ENCODE assay signal across 8 mouse cellular contexts in genomic region chr13:101767013-101767808, GRCm38 (mm10). TPM values are rescaled to one million over a fixed set of nuclear protein-coding genes. Genes with fewer than 3 reads are reported as not detected.
DNase-seq lines count a peak whose midpoint lies in the region; ATAC-seq and TF ChIP-seq lines count a peak whose summit lies in the region.

No protein-coding gene starts in this region.

- H3K9me3 ChIP-seq in intestine, postnatal 0 days (ENCODE audit: control insufficient read depth): no peaks in the 10 kb centered on the region
- H3K9me3 ChIP-seq in liver, embryonic 16.5 days (replicated peaks; ENCODE audit: control insufficient read depth, low read length): no peaks in the 10 kb centered on the region
- no peaks in the 10 kb centered on the region for H3K9me3 ChIP-seq in neural tube, embryonic 13.5 days

- H3K27me3 ChIP-seq in intestine, postnatal 0 days (replicated peaks; ENCODE audit: control insufficient read depth, insufficient read depth, low read length): peaks cover 10% of the 10 kb centered on the region; the same call in 1 of the 2 replicates
- no peaks in the 10 kb centered on the region for H3K27me3 ChIP-seq in liver, embryonic 16.5 days (ENCODE audit: control insufficient read depth, insufficient read depth, low read depth, low read length)
- H3K27me3 ChIP-seq in neural tube, embryonic 13.5 days: no peaks in the 10 kb centered on the region
- no peaks in the 10 kb centered on the region for H3K27me3 ChIP-seq in thymus, adult 2 months (ENCODE audit: control insufficient read depth, insufficient read depth, low read length)

- peak; percentile 43; the same call in 1 of the 2 replicates for TF ChIP-seq POLR2A in cortical plate, adult 2 months (IDR thresholded peaks at IDR 0.05; ENCODE audit: extremely low read depth, insufficient read depth, low read length)
- peak; percentile 67 for TF ChIP-seq POLR2A in thymus, adult 2 months (IDR thresholded peaks at IDR 0.05; ENCODE audit: control insufficient read depth, extremely low read depth, insufficient read depth, low read length, poor library complexity)

- WGBS in intestine, postnatal 0 days: under 1% methylated on average over 60 of the region's 60 CpGs
- under 1% methylated on average over 60 of the region's 60 CpGs for WGBS in liver, embryonic 16.5 days (ENCODE audit: insufficient replicate concordance)
- under 1% methylated on average over 60 of the region's 60 CpGs for WGBS in neural tube, embryonic 13.5 days
- under 1% methylated on average over 60 of the region's 60 CpGs for WGBS in thymus, adult 2 months

- H3K9ac ChIP-seq in intestine, postnatal 0 days (ENCODE audit: low read depth, low read length): peak overlapping the region; percentile 89
- H3K9ac ChIP-seq in liver, embryonic 16.5 days (ENCODE audit: low read depth, low read length): peak overlapping the region; percentile 93
- H3K9ac ChIP-seq in neural tube, embryonic 13.5 days: peak overlapping the region; percentile 96

- peak overlapping the region; percentile 83 for H3K4me3 ChIP-seq in cortical plate, adult 2 months (ENCODE audit: insufficient read depth, low read length)
- peak overlapping the region; percentile 97 for H3K4me3 ChIP-seq in intestine, postnatal 0 days (ENCODE audit: low read depth, low read length)
- H3K4me3 ChIP-seq in liver, embryonic 16.5 days (ENCODE audit: low read depth, low read length): peak overlapping the region; percentile 88
- peak overlapping the region; percentile 98 for H3K4me3 ChIP-seq in neural tube, embryonic 13.5 days
- H3K4me3 ChIP-seq in thymus, adult 2 months (ENCODE audit: control insufficient read depth, insufficient read depth, low read length): peak overlapping the region; percentile 89

- H3K36me3 ChIP-seq in intestine, postnatal 0 days (ENCODE audit: control insufficient read depth, insufficient read depth): no peaks in the 10 kb centered on the region
- no peaks in the 10 kb centered on the region for H3K36me3 ChIP-seq in liver, embryonic 16.5 days (ENCODE audit: control insufficient read depth, insufficient read depth)
- no peaks in the 10 kb centered on the region for H3K36me3 ChIP-seq in neural tube, embryonic 13.5 days
- H3K36me3 ChIP-seq in thymus, adult 2 months (ENCODE audit: control insufficient read depth, insufficient read depth, low read length): no peaks in the 10 kb centered on the region

- DNase-seq in 3T3-L1 (ENCODE audit: low read depth, low spot score) (peak; percentile 55), NIH3T3 (ENCODE audit: low read depth) (peak; percentile 48)
- DNase-seq in thymus, adult 2 months: peak; percentile 79

- peaks cover 7% of the 10 kb centered on the region for H3K4me1 ChIP-seq in cortical plate, adult 2 months (ENCODE audit: control insufficient read depth, insufficient read depth, low read length)
- 0 out of 2 replicates have a peak, but pooled peaks cover 8% of the 10 kb centered on the region for H3K4me1 ChIP-seq in intestine, postnatal 0 days (replicated peaks; ENCODE audit: control insufficient read depth, insufficient read depth, low read length)
- peaks cover 45% of the 10 kb centered on the region for H3K4me1 ChIP-seq in liver, embryonic 16.5 days (ENCODE audit: control insufficient read depth, low read depth, low read length)
- peaks cover 49% of the 10 kb centered on the region for H3K4me1 ChIP-seq in neural tube, embryonic 13.5 days (replicated peaks)
- H3K4me1 ChIP-seq in thymus, adult 2 months (replicated peaks; ENCODE audit: control insufficient read depth, insufficient read depth, low read length): peaks cover 18% of the 10 kb centered on the region

- H3K27ac ChIP-seq in cortical plate, adult 2 months (ENCODE audit: insufficient read depth, low read length): peak overlapping the region; percentile 100
- peak overlapping the region; percentile 96 for H3K27ac ChIP-seq in intestine, postnatal 0 days (ENCODE audit: low read depth, low read length)
- peak overlapping the region; percentile 92 for H3K27ac ChIP-seq in liver, embryonic 16.5 days (ENCODE audit: low read length)
- peak overlapping the region; percentile 98 for H3K27ac ChIP-seq in neural tube, embryonic 13.5 days (replicated peaks)
- peak overlapping the region; percentile 83 for H3K27ac ChIP-seq in thymus, adult 2 months (ENCODE audit: control insufficient read depth, insufficient read depth, low read length)

- peak overlapping the region; percentile 95 for H3K4me2 ChIP-seq in intestine, postnatal 0 days (replicated peaks; ENCODE audit: low read depth)
- H3K4me2 ChIP-seq in liver, embryonic 16.5 days (ENCODE audit: low read depth, low read length): peak overlapping the region; percentile 99
- H3K4me2 ChIP-seq in neural tube, embryonic 13.5 days: peak overlapping the region; percentile 88

- TF ChIP-seq CTCF in cortical plate, adult 2 months (IDR thresholded peaks at IDR 0.05; ENCODE audit: extremely low read depth, insufficient read depth, low read length): no peak
- TF ChIP-seq CTCF in intestine, postnatal 0 days (IDR thresholded peaks at IDR 0.05; ENCODE audit: low read depth): no peak
- no peak for TF ChIP-seq CTCF in thymus, adult 2 months (IDR thresholded peaks at IDR 0.05; ENCODE audit: borderline replicate concordance, control insufficient read depth, extremely low read depth, insufficient read depth, low read length, poor library complexity)

- peak; percentile 12 for ATAC-seq in granulocyte monocyte progenitor cell, adult 5-6 weeks (replicated peaks; ENCODE audit: poor library complexity, severe bottlenecking)
- ATAC-seq in intestine, postnatal 0 days: no peak
- ATAC-seq in liver, embryonic 16.5 days (ENCODE audit: low read depth): peak; percentile 4; the same call in 1 of the 2 replicates
- ATAC-seq in neural tube, embryonic 13.5 days (ENCODE audit: low read depth): peak; percentile 72

RNA-seq across cellular contexts. Expression of gene Pik3r1, which starts 0.8 kb away (rescaled TPM):
- polyA plus RNA-seq in cortical plate, adult 2 months (2012; rRNA removed): 53.4 and 61.0 TPM in 2 replicates
- 62.1 and 70.9 TPM in 2 replicates for total RNA-seq in granulocyte monocyte progenitor cell, adult 5-6 weeks (2014; fragmentation: Nextera tagmentation)
- 84.2 and 102 TPM in 2 replicates for total RNA-seq in granulocyte monocyte progenitor cell, adult 5-6 weeks (2017)
- 14.7 and 17.5 TPM in 2 replicates for polyA plus RNA-seq in intestine, postnatal 0 days (2015; fragmentation: Nextera tagmentation; extraction: Ambion mirVana)
- polyA plus RNA-seq in liver, embryonic 16.5 days (2015; fragmentation: Nextera tagmentation; extraction: Ambion mirVana): 18.4 and 18.6 TPM in 2 replicates
- polyA plus RNA-seq in neural tube, embryonic 13.5 days (2015; fragmentation: Nextera tagmentation; extraction: Ambion mirVana): 47.9 and 57.3 TPM in 2 replicates
- 33.1 and 35.2 TPM in 2 replicates for polyA plus RNA-seq in thymus, adult 2 months (2012; rRNA removed)
